Mouse (Mus musculus) lung, postnatal 25 days (tissue): ENCODE data around the gene Hpn.

ENCODE experiments used
- DNase-seq: peaks from one replicate; pipeline ENCODE4 v3.0.0; 2022; ENCODE audit warnings: low spot score

Gene Hpn

GRCm38 (mm10) chr7:31140941-31141340, 25.9 kb upstream of the Hpn start:
- DNase-seq, result no peak

DNA sequence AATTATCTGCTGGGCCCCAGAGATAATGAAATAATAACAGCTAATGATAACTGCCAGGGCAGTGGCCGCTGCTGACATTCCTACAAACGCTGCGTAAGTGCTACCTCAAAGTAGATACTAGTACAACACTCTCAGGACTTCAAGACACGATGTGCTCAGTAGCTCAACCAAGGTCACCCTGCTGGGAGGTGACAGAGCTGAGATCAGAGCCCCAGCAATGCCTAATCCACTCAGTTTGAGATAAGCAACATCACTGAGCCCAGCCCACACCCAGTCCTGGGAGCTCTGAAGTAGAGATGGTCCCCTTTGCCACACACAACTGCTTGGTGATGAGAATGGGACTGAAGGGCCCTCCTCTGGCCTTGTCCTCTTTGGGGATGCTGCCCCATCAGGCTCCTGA, 25.2 kb upstream of the Hpn start:
- DNase-seq, result no peak

GRCm38 (mm10) chr7:31139765-31140164, 24.7 kb upstream of the Hpn start:
- DNase-seq, result peak; percentile 60

DNA sequence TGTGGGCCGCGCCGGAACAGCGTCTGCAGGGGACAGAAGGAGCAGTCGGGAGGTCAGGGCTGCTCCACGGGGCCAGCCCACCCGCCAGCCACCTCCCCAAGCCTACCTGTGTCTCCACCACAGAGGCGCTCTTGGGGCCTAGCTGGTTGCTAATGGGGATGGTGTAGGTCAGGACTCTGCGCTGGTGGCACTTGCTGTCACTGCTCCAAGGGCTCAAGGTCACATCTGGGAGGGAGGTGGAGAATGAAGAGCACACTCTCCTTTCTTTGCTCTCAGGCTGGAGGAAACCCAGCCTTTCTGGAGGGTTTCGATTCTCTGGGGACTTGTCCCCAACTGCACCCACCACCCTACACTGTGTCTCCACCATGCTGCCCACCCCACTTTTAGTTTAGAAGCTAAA, 20.6 kb upstream of the Hpn start:
- DNase-seq, result no peak

- no peak for DNase-seq
Observed at GRCm38 (mm10) chr7:31131866-31132265, 16.8 kb upstream of the Hpn start.

GRCm38 (mm10) chr7:31130841-31131240, 15.8 kb upstream of the Hpn start:
- peak; percentile 66 for DNase-seq

GRCm38 (mm10) chr7:31130197-31130596, 15.1 kb upstream of the Hpn start:
- no peak for DNase-seq

DNA sequence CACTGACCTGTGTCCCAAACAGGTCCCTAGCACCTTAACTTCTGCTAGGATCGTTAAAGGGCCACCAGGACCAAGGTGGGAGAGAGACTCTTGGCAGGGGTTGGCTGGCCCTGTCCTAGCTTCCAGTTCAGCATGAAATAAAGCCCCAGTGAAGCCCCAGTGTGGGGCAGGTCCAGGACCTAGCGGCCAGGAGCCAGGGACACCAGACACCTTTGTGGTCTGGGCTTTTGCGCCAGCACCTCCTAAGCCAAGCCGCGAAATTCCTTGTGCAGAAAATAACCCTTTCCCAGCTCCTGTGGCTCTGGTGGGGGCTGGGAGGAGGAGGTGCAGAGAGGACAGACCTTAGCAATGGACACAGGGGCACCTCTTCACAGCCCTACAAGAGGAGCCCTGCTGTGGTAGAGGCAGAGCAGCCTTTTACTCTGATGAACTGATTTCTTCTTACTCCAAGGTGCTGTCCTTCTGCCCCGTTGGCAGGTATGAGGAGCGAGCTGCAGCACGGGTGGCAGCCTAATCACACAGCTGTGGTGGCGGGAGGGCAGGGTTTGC, 13.1 kb upstream of the Hpn start:
- DNase-seq, result no peak

GRCm38 (mm10) chr7:31126851-31127724, 12.0 kb upstream of the Hpn start, which contains the start of gene Scn1b:
TSS of gene Scn1b (minus strand) at chr7:31127003.
- DNase-seq, result no peak

GRCm38 (mm10) chr7:31126211-31126751, 11.2 kb upstream of the Hpn start:
- DNase-seq, result no peak

GRCm38 (mm10) chr7:31125116-31125515, 10.0 kb upstream of the Hpn start:
- no peak for DNase-seq

GRCm38 (mm10) chr7:31124381-31124780, 9.3 kb upstream of the Hpn start:
- DNase-seq, result no peak

DNA sequence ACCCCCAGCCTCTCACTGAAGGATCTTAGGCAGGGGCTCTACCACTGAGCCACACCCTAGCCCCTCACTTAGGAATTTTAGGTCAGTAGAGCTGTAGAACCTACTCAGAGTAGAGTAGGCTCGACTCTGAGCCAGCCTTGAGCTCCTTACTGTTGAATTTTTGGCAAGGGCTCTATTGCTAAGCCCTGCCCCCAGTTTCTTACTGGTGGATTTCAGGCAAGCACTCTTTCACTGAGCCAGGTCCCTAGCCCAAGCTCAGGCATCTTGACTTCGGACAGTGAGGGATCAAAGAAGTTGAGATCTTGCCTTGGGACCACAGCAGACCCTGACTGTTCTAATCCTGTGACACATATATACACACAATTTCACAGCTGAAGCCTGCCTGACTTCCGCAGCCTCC, 8.6 kb upstream of the Hpn start:
- DNase-seq, result no peak

GRCm38 (mm10) chr7:31122641-31123631, 7.8 kb upstream of the Hpn start:
- no peak for DNase-seq

DNA sequence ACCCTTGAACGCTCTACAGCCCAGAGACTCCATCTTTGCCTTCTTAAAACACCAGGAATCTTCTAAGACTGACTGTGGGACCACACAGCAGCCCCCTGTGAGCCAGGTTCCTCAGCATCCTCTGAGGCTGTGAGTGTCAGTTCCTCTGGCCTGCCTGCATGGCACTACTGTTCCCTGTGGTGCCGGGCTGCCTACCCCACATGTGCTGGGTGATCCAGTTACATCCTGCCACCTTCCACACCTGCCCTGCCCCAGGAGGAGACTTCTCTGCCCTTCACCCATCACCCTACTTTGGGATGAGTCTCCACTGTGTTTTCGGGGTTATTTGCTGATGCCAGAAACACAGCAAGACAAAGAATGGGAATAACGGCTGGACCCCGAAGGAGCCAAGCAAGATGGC, 4.5 kb upstream of the Hpn start:
- no peak for DNase-seq

DNA sequence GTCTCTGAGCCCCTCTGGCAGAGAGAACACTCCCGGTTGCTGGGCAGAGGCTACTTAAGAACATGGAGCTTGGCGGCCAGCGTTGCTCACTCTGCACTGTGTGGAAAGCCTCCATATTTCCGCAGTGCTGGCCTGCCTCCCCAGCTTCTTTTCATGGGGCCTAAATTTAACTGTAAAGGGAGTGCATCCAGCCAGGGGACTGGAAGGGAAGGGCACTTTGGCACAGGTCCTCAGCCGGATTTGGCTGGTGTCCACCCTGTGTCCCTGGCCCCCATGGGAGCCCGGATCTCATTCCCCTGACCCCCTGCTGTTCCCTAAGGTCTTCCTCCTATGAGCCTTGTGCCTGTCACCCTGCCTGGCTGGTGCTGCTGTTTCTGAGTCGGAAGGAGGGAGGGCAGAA, 3.4 kb upstream of the Hpn start:
- DNase-seq, result no peak

GRCm38 (mm10) chr7:31117465-31117864, 2.4 kb upstream of the Hpn start:
- no peak for DNase-seq

DNA sequence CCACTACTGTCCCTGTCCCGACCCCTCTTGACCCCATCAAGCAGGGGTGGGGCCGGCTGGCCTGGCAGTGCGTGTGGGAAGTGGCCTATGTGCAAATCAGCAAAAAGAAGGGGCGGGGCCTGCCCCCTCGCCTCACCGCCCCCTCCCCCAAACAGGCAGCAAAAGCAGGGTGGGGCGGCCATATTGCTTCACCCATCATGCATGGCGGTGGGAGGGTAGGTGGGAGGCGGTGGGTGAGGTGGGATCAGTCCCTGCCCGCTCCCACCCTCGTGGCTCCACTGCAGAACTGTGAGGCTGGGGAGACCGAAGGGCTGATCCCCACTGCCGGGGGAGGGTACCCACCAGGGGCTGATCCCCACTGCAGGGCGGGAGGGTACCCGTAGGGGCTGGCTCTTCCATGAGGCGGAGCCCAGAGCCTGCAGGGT, 1.6 kb upstream of the Hpn start:
- DNase-seq, result no peak

DNA sequence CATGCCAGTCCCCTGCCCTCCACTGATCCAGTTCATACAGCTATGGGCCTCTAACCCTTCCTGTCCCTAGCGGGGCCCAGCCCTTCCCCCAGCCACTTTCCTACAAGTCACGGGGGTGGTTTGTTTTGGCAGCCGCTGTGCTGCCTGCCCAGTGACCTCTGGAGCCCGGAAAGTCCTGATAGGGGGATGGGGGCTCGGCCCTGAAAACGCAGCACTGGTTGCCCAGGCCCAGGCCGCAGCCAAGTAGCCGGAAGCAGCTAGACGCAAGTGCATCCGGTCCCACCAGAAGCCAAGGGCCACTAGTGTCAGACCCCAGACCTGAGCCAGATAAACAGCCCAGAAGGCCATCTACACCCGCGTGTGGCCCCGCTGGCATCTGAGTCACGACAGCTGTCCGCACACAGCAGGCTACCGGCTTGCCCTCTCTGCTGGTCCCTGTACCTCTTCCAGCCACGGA, 525 bp upstream of the Hpn start:
- DNase-seq, result peak; percentile 66

DNA sequence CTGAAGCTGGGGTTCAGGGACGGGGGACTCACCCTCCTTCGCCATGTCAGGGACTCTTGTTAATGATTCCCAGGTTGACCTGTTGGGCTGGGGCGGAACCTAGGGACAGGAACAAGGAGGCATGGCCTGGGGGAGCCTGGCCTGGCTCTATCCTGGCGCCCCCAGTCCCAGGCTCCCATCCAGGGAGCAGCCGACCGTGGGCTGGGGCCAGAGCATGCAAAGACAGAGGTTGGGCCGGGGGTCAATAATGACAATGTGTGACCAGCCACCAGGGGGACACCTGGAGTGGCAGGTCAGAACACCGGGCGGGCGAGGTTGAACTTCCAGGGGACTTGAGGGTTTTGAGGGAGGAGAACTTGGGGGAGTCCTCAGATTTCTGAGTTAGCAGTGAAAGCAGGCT, 444 bp downstream of the Hpn start:
- no peak for DNase-seq

GRCm38 (mm10) chr7:31113800-31114199, 1.3 kb downstream of the Hpn start:
- no peak for DNase-seq

GRCm38 (mm10) chr7:31112036-31112435, 3.1 kb downstream of the Hpn start:
- DNase-seq, result no peak
